Mouse (Mus musculus) heart, adult 2 months (tissue): ENCODE data around the gene Cadps2.

ENCODE experiments used
- CTCF ChIP-seq: fragments of 200-600 bp; IDR thresholded peaks from 2 replicates; pipeline ENCODE4 v1.8.1; 2022; ENCODE audit warnings: antibody characterized with exemption, mild to moderate bottlenecking, moderate library complexity
- POLR2A ChIP-seq: fragments of 200-500 bp; IDR thresholded peaks from 2 replicates; pipeline ENCODE4 v1.6.1; 2011; ENCODE audit warnings: mild to moderate bottlenecking, low read depth, low read length, control low read depth; ENCODE audit not compliant: insufficient read depth

- TF ChIP-seq CTCF (no peak), POLR2A (no peak)
Measured at GRCm38 (mm10) chr6:23637081-23637480, 202.1 kb downstream of the Cadps2 start.
